10 mouse cellular contexts compared by ENCODE assay signal in the genomic region with DNA sequence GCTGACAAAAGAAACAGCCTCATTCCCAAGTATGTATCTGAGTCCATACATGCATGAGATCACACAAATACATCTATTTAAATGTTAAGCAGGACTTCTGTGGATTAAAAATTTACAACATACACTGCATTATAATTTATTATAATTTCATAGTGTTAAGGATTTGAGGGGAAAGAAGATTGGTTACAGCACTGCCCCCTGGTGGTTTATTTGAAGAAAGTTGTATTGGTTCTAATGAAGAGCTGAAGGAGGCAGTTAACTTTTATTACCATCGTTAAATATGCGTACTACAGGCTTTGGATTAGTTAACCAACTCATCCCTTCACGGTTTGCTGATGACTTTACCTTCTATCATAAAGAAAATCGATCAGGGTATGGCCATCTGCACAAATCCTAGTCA. TPM values are rescaled to one million over a fixed set of nuclear protein-coding genes. Genes with fewer than 3 reads are reported as not detected.
DNase-seq lines count a peak whose midpoint lies in the region; ATAC-seq and TF ChIP-seq lines count a peak whose summit lies in the region.
"Had no signal": no experiment of that assay in that cellular context is flagged by ENCODE, and none has a peak within 500 bp of the region (broad histone marks: within the 10 kb centered on the region; RNA-seq: fewer than 3 reads in every experiment).

No protein-coding gene starts in this region.

- H3K79me2 ChIP-seq in liver, adult 2 months (ENCODE audit: control insufficient read depth, insufficient read depth, low read length) = no peaks in the 10 kb centered on the region

- TF ChIP-seq POLR2A in liver, adult 2 months (IDR thresholded peaks at IDR 0.05; ENCODE audit: extremely low read depth, insufficient read depth, low read length) = no peak

- H3K27ac ChIP-seq in liver, adult 2 months (replicated peaks; ENCODE audit: insufficient read depth, low read depth, low read length) = no peak overlapping the region
- H3K27ac ChIP-seq in liver, embryonic 12.5 days = no peak overlapping the region
- H3K27ac ChIP-seq: liver, embryonic 15.5 days had no signal

- H3K9ac ChIP-seq in liver, adult 2 months (ENCODE audit: low read depth, low read length) = no peak overlapping the region
- H3K9ac ChIP-seq in liver, embryonic 12.5 days = no peak overlapping the region
- H3K9ac ChIP-seq: liver, embryonic 15.5 days had no signal

- H3K4me2 ChIP-seq in liver, embryonic 12.5 days = no peak overlapping the region
- H3K4me2 ChIP-seq: liver, embryonic 15.5 days had no signal

- H3K9me3 ChIP-seq in liver, embryonic 12.5 days (replicated peaks) = no peaks in the 10 kb centered on the region
- H3K9me3 ChIP-seq: liver, embryonic 15.5 days had no signal

- no peak overlapping the region for H3K4me3 ChIP-seq in liver, adult 2 months (ENCODE audit: insufficient read depth, low read depth, low read length)
- no peak overlapping the region for H3K4me3 ChIP-seq in liver, embryonic 12.5 days
- H3K4me3 ChIP-seq: liver, embryonic 15.5 days had no signal

- TF ChIP-seq CTCF in liver, adult 2 months (IDR thresholded peaks at IDR 0.05; ENCODE audit: low read depth, low read length) = peak; percentile 33

- peak; percentile 46 for DNase-seq in gastrocnemius, adult 18-20 months (ENCODE audit: low spot score)
- DNase-seq in gastrocnemius, postnatal 4 days (ENCODE audit: low spot score in 2 of 2) = no peak
- peak; percentile 41 for DNase-seq in liver, adult 2 months (ENCODE audit: extremely low read depth, low read depth, low spot score)
- peak; percentile 8 for DNase-seq in T-cell, adult 2 months (ENCODE audit: low spot score)
- peak; percentile 65 for DNase-seq in lung, postnatal 36 days
- no peak for DNase-seq in urinary bladder, postnatal 10 days (ENCODE audit: low spot score)
- DNase-seq in layer of hippocampus, postnatal 36 days = no peak
- DNase-seq: thymus, postnatal 4 days had no signal

- no peaks in the 10 kb centered on the region; the same call in 1 of the 2 replicates for H3K27me3 ChIP-seq in liver, adult 2 months (ENCODE audit: control insufficient read depth, insufficient read depth, low read length)
- no peaks in the 10 kb centered on the region for H3K27me3 ChIP-seq in liver, embryonic 12.5 days (replicated peaks)
- H3K27me3 ChIP-seq: liver, embryonic 15.5 days had no signal

- no peaks in the 10 kb centered on the region for H3K36me3 ChIP-seq in liver, adult 2 months (ENCODE audit: control insufficient read depth, insufficient read depth, low read length)
- no peaks in the 10 kb centered on the region for H3K36me3 ChIP-seq in liver, embryonic 12.5 days
- H3K36me3 ChIP-seq: liver, embryonic 15.5 days had no signal

- 9% methylated on average over 4 of the region's 4 CpGs for WGBS in liver, adult 2 months
- WGBS in liver, embryonic 12.5 days (ENCODE audit: insufficient replicate concordance) = 15% methylated on average over 4 of the region's 4 CpGs

- peaks cover 7% of the 10 kb centered on the region; the same call in 1 of the 2 replicates for H3K4me1 ChIP-seq in liver, adult 2 months (ENCODE audit: control insufficient read depth, insufficient read depth, low read length)
- peaks cover 34% of the 10 kb centered on the region for H3K4me1 ChIP-seq in liver, embryonic 12.5 days

- no peak for ATAC-seq in liver, embryonic 12.5 days

RNA-seq across cellular contexts. Expression of a gene that starts 3.9 kb away (rescaled TPM):
- 1 to 10 TPM; 5.3 to 8.5 TPM for total RNA-seq in gastrocnemius, adult 18-20 months (2021)
- total RNA-seq in gastrocnemius, postnatal 4 days (2021) = 10 to 100 TPM; 15.9 to 18.0 TPM
- 1.0 and 1.4 TPM in 2 replicates for total RNA-seq in liver, adult 2 months (2014; rRNA removed)
- 0.97 and 1.0 TPM in 2 replicates for polyA plus RNA-seq in liver, adult 2 months (2012; rRNA removed)
- 3.8 and 4.1 TPM in 2 replicates for polyA plus RNA-seq in liver, embryonic 12.5 days (2016; fragmentation: Nextera tagmentation; extraction: Ambion mirVana)
- 10 to 100 TPM; 10.6 to 12.7 TPM for total RNA-seq in layer of hippocampus, postnatal 36 days (2021)

Comparison
In these comparisons a context has a peak if more than half of its experiments do, and no peak if none do; other contexts are left out.
1. DNase-seq: peak in gastrocnemius, adult 18-20 months (single experiment), liver, adult 2 months (single experiment), T-cell, adult 2 months (single experiment) and lung, postnatal 36 days (single experiment); none in gastrocnemius, postnatal 4 days (0 of 2), urinary bladder, postnatal 10 days (single experiment) and layer of hippocampus, postnatal 36 days (0 of 2).